9 mouse cellular contexts compared by ENCODE assay signal in the genomic region with DNA sequence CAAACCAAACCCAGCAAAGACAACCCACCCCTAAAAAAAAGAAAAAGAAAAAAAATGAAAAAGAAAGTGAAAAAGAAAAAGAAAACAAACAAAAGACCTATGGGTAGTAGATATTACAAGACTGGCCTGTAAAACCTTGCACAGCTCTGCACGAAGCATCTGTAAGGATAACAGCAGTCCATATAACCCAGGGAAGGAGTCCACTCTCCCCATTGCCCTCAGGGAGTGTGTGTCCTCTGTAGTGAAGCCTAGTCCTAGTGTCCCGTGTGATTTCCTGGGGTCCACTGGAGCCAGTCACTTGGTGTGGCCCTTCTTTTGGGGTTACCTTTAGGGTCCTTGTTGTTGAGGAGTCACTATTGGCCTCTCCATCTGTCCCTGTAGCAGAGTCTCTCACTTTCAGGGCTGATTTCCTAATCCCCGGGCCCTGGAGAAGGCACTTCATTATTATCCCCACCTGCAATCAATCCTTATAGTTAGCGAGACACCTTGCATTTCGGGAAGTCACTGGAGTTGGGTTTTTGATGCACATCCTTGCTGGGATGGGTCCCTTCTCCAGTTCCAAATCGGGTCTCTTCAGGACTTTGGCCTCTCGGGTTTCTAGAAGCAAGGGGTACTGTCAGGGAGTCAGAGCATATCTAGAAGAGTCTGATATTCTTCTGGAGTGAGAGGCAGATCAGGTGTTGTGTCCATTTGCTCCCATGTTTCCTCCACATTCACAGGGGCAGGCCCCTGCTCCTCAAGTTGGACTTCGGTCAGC. TPM values are rescaled to one million over a fixed set of nuclear protein-coding genes. Genes with fewer than 3 reads are reported as not detected.
DNase-seq lines count a peak whose midpoint lies in the region; ATAC-seq and TF ChIP-seq lines count a peak whose summit lies in the region.
"Not testable (repeated sequence)": the region's sequence is repeated elsewhere in the genome, so short reads cannot be mapped to it uniquely, and the experiment has no call there.
"Had no signal": no experiment of that assay in that cellular context is flagged by ENCODE, and none has a peak within 500 bp of the region (broad histone marks: within the 10 kb centered on the region; RNA-seq: fewer than 3 reads in every experiment).

No protein-coding gene starts in this region.

- H3K4me2 ChIP-seq in hindbrain, embryonic 15.5 days = not testable (repeated sequence)

- WGBS in hindbrain, embryonic 15.5 days = 88% methylated on average over 8 of the region's 8 CpGs

- not testable (repeated sequence) for H3K9me3 ChIP-seq in hindbrain, embryonic 15.5 days

- not testable (repeated sequence) for H3K4me1 ChIP-seq in hindbrain, embryonic 15.5 days (replicated peaks)

- POLR2A ChIA-PET in Patski (lab: Charles Lee) = not testable (repeated sequence)

- DNase-seq in Patski (ENCODE audit: low read depth, low spot score) = not testable (repeated sequence)
- peak; percentile 35 for DNase-seq in embryo, embryonic 10.5 days (ENCODE audit: low spot score)
- peak; percentile 69 for DNase-seq in gastrocnemius, postnatal 25 days
- peak; percentile 46 to 69 for DNase-seq in left cerebral cortex, adult 8-10 months (ENCODE audit: low spot score in 2 of 2)
- peak; percentile 58 to 65 for DNase-seq in right cerebral cortex, postnatal 10 days (ENCODE audit: low spot score in 2 of 2)
- DNase-seq in urinary bladder, adult 2 months (ENCODE audit: low spot score) = peak; percentile 86

- not testable (repeated sequence) for H3K4me3 ChIP-seq in hindbrain, embryonic 15.5 days

- H3K27me3 ChIP-seq in Patski; hindbrain, embryonic 15.5 days: not testable (repeated sequence)

- CTCF ChIA-PET in Patski (lab: Charles Lee) = not testable (repeated sequence)

- in situ Hi-C loops in Patski (cut with MboI; ENCODE audit: low pct_unique_long_range_greater_than_20kb) = not testable (repeated sequence)

- peak; percentile 38 for ATAC-seq in Patski
- ATAC-seq in hindbrain, embryonic 15.5 days (ENCODE audit: low FRiP score, low read depth) = peak; percentile 78; the same call in 1 of the 2 replicates
- 0 out of 2 replicates have a peak, but pooled peaks have one; percentile 49 for ATAC-seq in megakaryocyte progenitor cell, adult 5-6 weeks (replicated peaks; ENCODE audit: poor library complexity)

- not testable (repeated sequence) for H3K36me3 ChIP-seq in hindbrain, embryonic 15.5 days

- not testable (repeated sequence) for H3K27ac ChIP-seq in hindbrain, embryonic 15.5 days (replicated peaks)

- TF ChIP-seq CTCF in Patski (IDR thresholded peaks at IDR 0.05) = not testable (repeated sequence)

- H3K9ac ChIP-seq in hindbrain, embryonic 15.5 days = not testable (repeated sequence)

RNA-seq across cellular contexts. Expression of a gene that starts 2.7 kb away (rescaled TPM):
- not detected for polyA plus RNA-seq in Patski (2021)
- total RNA-seq in gastrocnemius, postnatal 25 days (2021) = not detected
- not detected in 2 replicates for polyA plus RNA-seq in hindbrain, embryonic 15.5 days (2015; fragmentation: Nextera tagmentation; extraction: Ambion mirVana)
- not detected for total RNA-seq in left cerebral cortex, adult 8-10 months (2022)
- total RNA-seq in megakaryocyte progenitor cell, adult 5-6 weeks (2015) = not detected in 2 replicates
- not detected in 2 replicates for total RNA-seq in megakaryocyte progenitor cell, adult 5-6 weeks (2017)
- polyA plus RNA-seq in urinary bladder, adult 2 months (2012; rRNA removed) = not detected in 2 replicates
- polyA plus RNA-seq: macrophage had no signal

RNA-seq across cellular contexts. Expression of a gene that starts 6.7 kb away (rescaled TPM):
- polyA plus RNA-seq in Patski (2021) = not detected
- total RNA-seq in gastrocnemius, postnatal 25 days (2021) = not detected
- polyA plus RNA-seq in hindbrain, embryonic 15.5 days (2015; fragmentation: Nextera tagmentation; extraction: Ambion mirVana) = not detected in 2 replicates
- not detected for total RNA-seq in left cerebral cortex, adult 8-10 months (2022)
- not detected in 2 replicates for total RNA-seq in megakaryocyte progenitor cell, adult 5-6 weeks (2015)
- total RNA-seq in megakaryocyte progenitor cell, adult 5-6 weeks (2017) = not detected in 2 replicates
- polyA plus RNA-seq in urinary bladder, adult 2 months (2012; rRNA removed) = not detected in 2 replicates
- polyA plus RNA-seq: macrophage had no signal

RNA-seq across cellular contexts. Expression of a gene that starts 14.4 kb away (rescaled TPM):
- not detected for polyA plus RNA-seq in Patski (2021)
- not detected for total RNA-seq in gastrocnemius, postnatal 25 days (2021)
- not detected in 2 replicates for polyA plus RNA-seq in hindbrain, embryonic 15.5 days (2015; fragmentation: Nextera tagmentation; extraction: Ambion mirVana)
- not detected for total RNA-seq in left cerebral cortex, adult 8-10 months (2022)
- total RNA-seq in megakaryocyte progenitor cell, adult 5-6 weeks (2015) = not detected in 2 replicates
- total RNA-seq in megakaryocyte progenitor cell, adult 5-6 weeks (2017) = not detected in 2 replicates
- not detected in 2 replicates for polyA plus RNA-seq in urinary bladder, adult 2 months (2012; rRNA removed)
- polyA plus RNA-seq: macrophage had no signal

RNA-seq across cellular contexts. Expression of a gene that starts 16.1 kb away (rescaled TPM):
- polyA plus RNA-seq in Patski (2021) = 38.3 TPM
- total RNA-seq in gastrocnemius, postnatal 25 days (2021) = 10 to 100 TPM; 21.4 to 22.9 TPM
- polyA plus RNA-seq in hindbrain, embryonic 15.5 days (2015; fragmentation: Nextera tagmentation; extraction: Ambion mirVana) = 67.0 and 94.6 TPM in 2 replicates
- total RNA-seq in left cerebral cortex, adult 8-10 months (2022) = 100 to 1,000 TPM in 2 of 4 experiments, 10 to 100 TPM in 2; 77.8 to 116 (median 101) TPM
- 41.4 and 45.6 TPM in 2 replicates for total RNA-seq in megakaryocyte progenitor cell, adult 5-6 weeks (2015)
- 39.4 and 47.6 TPM in 2 replicates for total RNA-seq in megakaryocyte progenitor cell, adult 5-6 weeks (2017)
- 29.4 and 32.4 TPM in 2 replicates for polyA plus RNA-seq in urinary bladder, adult 2 months (2012; rRNA removed)
